Mouse (Mus musculus): ENCODE results near the gene Cask. TPM values are rescaled to one million over a fixed set of nuclear protein-coding genes. Genes with fewer than 3 reads are reported as not detected.

Gene Cask
- polyA plus RNA-seq, 1 experiment, result 9.2 TPM

DNA sequence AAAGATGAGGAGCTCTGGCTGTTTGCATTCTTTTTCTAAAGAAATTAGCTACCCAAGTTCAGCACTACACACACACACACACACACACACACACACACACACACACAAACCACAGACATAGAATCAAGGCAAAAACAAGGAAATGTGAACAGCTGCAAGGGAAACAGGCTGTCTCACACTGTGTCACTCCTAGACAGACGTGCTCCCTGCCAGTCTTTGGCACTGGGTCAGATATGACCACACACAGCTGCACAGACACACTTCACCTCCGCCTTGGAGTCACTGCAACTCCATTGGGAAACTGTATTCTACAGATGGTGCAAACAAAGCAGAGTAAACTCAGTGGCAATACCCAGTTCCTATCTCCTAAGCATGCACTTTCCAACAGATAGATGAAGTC lies 274.6 kb downstream of the Cask start:
- Histone ChIP-seq H3K27ac (ENCODE audit: insufficient read depth, low read depth, low read length) (no peak overlapping the region), H3K4me1 (ENCODE audit: control insufficient read depth, insufficient read depth, insufficient read length, low read length) (peaks cover 7% of the 10 kb centered on the region; the same call in 1 of the 2 replicates), H3K36me3 (ENCODE audit: control insufficient read depth, insufficient read depth, low read length) (no peaks in the 10 kb centered on the region), H3K4me3 (ENCODE audit: low read depth, low read length) (no peak overlapping the region), H3K27me3 (ENCODE audit: control insufficient read depth, insufficient read depth, low read length) (no peaks in the 10 kb centered on the region)
- TF ChIP-seq POLR2A (IDR thresholded peaks at IDR 0.05; ENCODE audit: low read depth, low read length), result no peak
- TF ChIP-seq CTCF (IDR thresholded peaks at IDR 0.05; ENCODE audit: extremely low read depth, insufficient read length, insufficient replicate concordance, low read depth, low read length), result no peak
- WGBS, result 27% methylated on average over 2 of the region's 2 CpGs

DNA sequence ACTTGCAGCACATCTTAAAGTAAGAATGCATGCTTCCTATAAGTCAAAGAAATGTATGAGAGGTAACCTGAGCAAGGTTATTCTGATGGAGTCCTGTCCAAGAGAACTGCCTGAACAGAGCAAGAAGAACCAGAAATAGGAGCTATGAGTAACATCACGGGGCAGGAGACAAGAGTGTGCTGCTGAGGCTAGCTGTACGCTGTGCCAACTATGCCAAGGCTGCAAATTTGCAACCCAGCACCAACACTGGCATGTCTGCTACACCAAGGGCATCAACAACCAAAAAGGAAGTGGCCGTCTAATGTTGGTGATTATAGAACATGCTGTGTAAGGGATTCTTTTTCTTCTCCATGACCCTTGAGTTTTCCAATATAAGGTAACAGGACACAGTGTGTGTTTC lies 276.3 kb downstream of the Cask start:
- TF ChIP-seq CTCF (IDR thresholded peaks at IDR 0.05; ENCODE audit: extremely low read depth, insufficient read length, insufficient replicate concordance, low read depth, low read length) (no peak), POLR2A (IDR thresholded peaks at IDR 0.05; ENCODE audit: low read depth, low read length) (no peak)

DNA sequence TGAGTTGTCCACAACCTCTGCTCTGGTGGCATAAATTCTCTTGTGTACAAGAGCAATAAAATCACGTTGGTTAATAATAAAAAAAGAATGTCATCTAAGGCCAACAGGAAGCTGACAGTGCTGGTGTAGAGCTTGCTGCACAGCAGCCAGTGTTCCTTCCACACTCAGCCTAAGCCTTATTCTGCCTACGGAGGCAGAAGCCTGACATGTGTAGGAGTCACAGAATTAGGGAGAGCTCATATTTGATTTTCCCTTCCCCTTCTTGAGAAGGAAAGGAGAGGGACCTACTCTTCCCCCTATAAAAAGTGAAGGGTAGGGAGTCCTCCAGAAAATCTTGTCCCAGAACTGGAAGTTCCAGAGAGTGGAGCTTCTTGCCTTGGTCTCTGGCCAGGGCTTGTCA lies 276.9 kb downstream of the Cask start:
- no peaks in the 10 kb centered on the region for H3K27me3 ChIP-seq (ENCODE audit: control insufficient read depth, insufficient read depth, low read length)
- no peaks in the 10 kb centered on the region for H3K36me3 ChIP-seq (ENCODE audit: control insufficient read depth, insufficient read depth, low read length)
- TF ChIP-seq CTCF (IDR thresholded peaks at IDR 0.05; ENCODE audit: extremely low read depth, insufficient read length, insufficient replicate concordance, low read depth, low read length) (no peak), POLR2A (IDR thresholded peaks at IDR 0.05; ENCODE audit: low read depth, low read length) (no peak)
- H3K4me3 ChIP-seq (ENCODE audit: low read depth, low read length), result no peak overlapping the region
- peaks cover 7% of the 10 kb centered on the region; the same call in 1 of the 2 replicates for H3K4me1 ChIP-seq (ENCODE audit: control insufficient read depth, insufficient read depth, insufficient read length, low read length)
- WGBS, result 29% methylated on average over 2 of the region's 2 CpGs
- H3K27ac ChIP-seq (ENCODE audit: insufficient read depth, low read depth, low read length), result peak overlapping the region; percentile 26

More for the DNA sequence above, 276.3 kb downstream of the Cask start:
- H3K36me3 ChIP-seq (ENCODE audit: control insufficient read depth, insufficient read depth, low read length), result no peaks in the 10 kb centered on the region
- WGBS, result 66% methylated on average over 3 of the region's 3 CpGs
- H3K4me3 ChIP-seq (ENCODE audit: low read depth, low read length), result no peak overlapping the region
- peaks cover 7% of the 10 kb centered on the region; the same call in 1 of the 2 replicates for H3K4me1 ChIP-seq (ENCODE audit: control insufficient read depth, insufficient read depth, insufficient read length, low read length)
- H3K27me3 ChIP-seq (ENCODE audit: control insufficient read depth, insufficient read depth, low read length), result no peaks in the 10 kb centered on the region
- peak overlapping the region; percentile 26; the same call in 1 of the 2 replicates for H3K27ac ChIP-seq (ENCODE audit: insufficient read depth, low read depth, low read length)

DNA sequence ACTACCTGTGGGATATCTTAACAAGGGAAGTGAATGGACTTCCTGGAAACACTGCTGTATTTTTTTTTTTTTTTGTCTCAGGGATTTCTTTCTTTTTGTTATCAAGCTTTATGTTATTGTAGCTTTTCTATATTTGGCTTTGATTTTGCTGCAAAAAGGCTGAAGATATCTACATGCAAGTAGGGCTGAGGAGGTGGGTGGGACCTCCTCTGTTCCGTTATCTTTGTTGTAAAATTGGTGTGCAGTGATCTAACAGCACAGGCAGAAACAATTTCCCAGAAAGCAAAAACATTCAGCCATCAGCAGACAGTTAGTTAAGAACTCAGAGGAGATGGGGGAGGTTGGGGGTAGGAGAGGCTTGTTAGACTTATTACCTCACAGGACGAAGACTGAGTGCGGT lies 296.7 kb downstream of the Cask start:
- 80% methylated on average over 3 of the region's 3 CpGs for WGBS
- TF ChIP-seq CTCF (IDR thresholded peaks at IDR 0.05; ENCODE audit: extremely low read depth, insufficient read length, insufficient replicate concordance, low read depth, low read length), result no peak
- TF ChIP-seq POLR2A (IDR thresholded peaks at IDR 0.05; ENCODE audit: low read depth, low read length), result no peak

DNA sequence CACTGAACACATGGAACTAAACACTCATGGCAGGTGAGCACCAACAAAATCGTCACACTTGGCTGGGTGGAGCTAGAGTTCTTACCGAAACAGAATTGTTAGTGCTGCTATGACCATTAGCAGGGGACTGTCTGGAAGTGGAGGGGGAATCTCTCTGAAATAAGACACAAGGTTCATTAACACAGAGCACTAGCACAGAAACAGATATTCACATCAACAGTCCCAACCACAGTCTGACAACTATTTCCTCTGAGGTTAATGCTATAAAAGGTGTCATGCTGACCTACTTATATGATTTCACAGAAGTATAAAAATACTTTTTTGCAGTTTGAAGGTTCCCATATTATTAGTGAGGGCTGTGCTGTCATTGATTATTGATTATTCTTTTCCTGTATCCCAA lies 298.9 kb downstream of the Cask start:
- WGBS, result 72% methylated on average over 2 of the region's 2 CpGs
- H3K27me3 ChIP-seq (ENCODE audit: control insufficient read depth, insufficient read depth, low read length), result no peaks in the 10 kb centered on the region
- no peak overlapping the region for H3K4me3 ChIP-seq (ENCODE audit: low read depth, low read length)
- TF ChIP-seq CTCF (IDR thresholded peaks at IDR 0.05; ENCODE audit: extremely low read depth, insufficient read length, insufficient replicate concordance, low read depth, low read length) (no peak), POLR2A (IDR thresholded peaks at IDR 0.05; ENCODE audit: low read depth, low read length) (no peak)
- no peak overlapping the region for H3K27ac ChIP-seq (ENCODE audit: insufficient read depth, low read depth, low read length)
- H3K4me1 ChIP-seq (ENCODE audit: control insufficient read depth, insufficient read depth, insufficient read length, low read length), result no peaks in the 10 kb centered on the region
- 0 out of 2 replicates have a peak, but pooled peaks cover 6% of the 10 kb centered on the region for H3K36me3 ChIP-seq (ENCODE audit: control insufficient read depth, insufficient read depth, low read length)

More for the DNA sequence above, 296.7 kb downstream of the Cask start:
- no peak overlapping the region for H3K4me3 ChIP-seq (ENCODE audit: low read depth, low read length)
- 0 out of 2 replicates have a peak, but pooled peaks cover 4% of the 10 kb centered on the region for H3K36me3 ChIP-seq (ENCODE audit: control insufficient read depth, insufficient read depth, low read length)
- no peaks in the 10 kb centered on the region for H3K4me1 ChIP-seq (ENCODE audit: control insufficient read depth, insufficient read depth, insufficient read length, low read length)
- H3K27me3 ChIP-seq (ENCODE audit: control insufficient read depth, insufficient read depth, low read length), result no peaks in the 10 kb centered on the region
- peak overlapping the region; percentile 15; the same call in 1 of the 2 replicates for H3K27ac ChIP-seq (ENCODE audit: insufficient read depth, low read depth, low read length)

DNA sequence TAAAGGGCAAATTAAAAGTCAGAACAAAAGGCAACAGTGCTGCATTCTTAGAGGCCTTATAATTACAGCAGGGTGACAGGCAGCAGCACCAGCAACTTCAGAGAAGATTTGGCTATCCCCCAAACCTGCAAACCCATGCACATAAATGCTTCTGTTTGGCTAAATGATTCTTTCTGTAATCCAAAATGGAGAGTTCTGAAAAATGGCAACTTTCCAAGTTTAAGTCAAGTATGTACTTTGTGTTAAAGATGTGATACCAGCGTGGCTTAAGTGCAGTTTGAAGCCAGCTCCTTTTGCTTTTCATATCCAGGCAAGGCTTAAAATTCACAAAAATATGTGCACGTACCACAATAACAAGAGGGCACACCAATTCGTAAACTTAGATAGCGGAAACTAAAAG lies 299.6 kb downstream of the Cask start:
- 0 out of 2 replicates have a peak, but pooled peaks cover 6% of the 10 kb centered on the region for H3K36me3 ChIP-seq (ENCODE audit: control insufficient read depth, insufficient read depth, low read length)
- H3K27me3 ChIP-seq (ENCODE audit: control insufficient read depth, insufficient read depth, low read length), result no peaks in the 10 kb centered on the region
- TF ChIP-seq POLR2A (IDR thresholded peaks at IDR 0.05; ENCODE audit: low read depth, low read length) (no peak), CTCF (IDR thresholded peaks at IDR 0.05; ENCODE audit: extremely low read depth, insufficient read length, insufficient replicate concordance, low read depth, low read length) (no peak)
- WGBS, result 84% methylated on average over 4 of the region's 4 CpGs
- no peak overlapping the region for H3K27ac ChIP-seq (ENCODE audit: insufficient read depth, low read depth, low read length)
- no peaks in the 10 kb centered on the region for H3K4me1 ChIP-seq (ENCODE audit: control insufficient read depth, insufficient read depth, insufficient read length, low read length)
- H3K4me3 ChIP-seq (ENCODE audit: low read depth, low read length), result no peak overlapping the region

DNA sequence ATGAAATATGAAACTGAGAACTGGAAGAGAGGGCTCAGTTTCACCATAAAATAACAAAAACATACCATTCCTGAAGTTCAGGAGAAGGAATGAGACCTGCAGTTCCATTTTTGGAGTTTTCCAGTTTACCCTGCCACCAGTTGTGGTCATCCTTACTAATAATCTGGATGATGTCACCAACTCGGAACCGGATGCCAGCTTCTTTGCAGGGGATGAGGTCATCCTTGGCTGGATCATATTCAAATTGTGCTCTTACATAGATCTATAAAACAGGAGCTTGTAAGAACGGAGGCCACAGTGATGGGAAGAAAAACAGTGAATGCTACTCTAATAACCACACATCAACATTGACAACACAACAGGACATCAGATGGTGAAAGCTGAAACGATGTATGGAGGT lies 302.1 kb downstream of the Cask start:
- Histone ChIP-seq H3K27ac (ENCODE audit: insufficient read depth, low read depth, low read length) (no peak overlapping the region), H3K4me1 (ENCODE audit: control insufficient read depth, insufficient read depth, insufficient read length, low read length) (no peaks in the 10 kb centered on the region), H3K4me3 (ENCODE audit: low read depth, low read length) (no peak overlapping the region), H3K27me3 (ENCODE audit: control insufficient read depth, insufficient read depth, low read length) (no peaks in the 10 kb centered on the region), H3K36me3 (ENCODE audit: control insufficient read depth, insufficient read depth, low read length) (peaks cover 4% of the 10 kb centered on the region; the same call in 1 of the 2 replicates)
- TF ChIP-seq POLR2A (IDR thresholded peaks at IDR 0.05; ENCODE audit: low read depth, low read length), result no peak
- TF ChIP-seq CTCF (IDR thresholded peaks at IDR 0.05; ENCODE audit: extremely low read depth, insufficient read length, insufficient replicate concordance, low read depth, low read length), result no peak
- 80% methylated on average over 4 of the region's 4 CpGs for WGBS
